ENCODE assay signal across 7 mouse cellular contexts in the genomic region with DNA sequence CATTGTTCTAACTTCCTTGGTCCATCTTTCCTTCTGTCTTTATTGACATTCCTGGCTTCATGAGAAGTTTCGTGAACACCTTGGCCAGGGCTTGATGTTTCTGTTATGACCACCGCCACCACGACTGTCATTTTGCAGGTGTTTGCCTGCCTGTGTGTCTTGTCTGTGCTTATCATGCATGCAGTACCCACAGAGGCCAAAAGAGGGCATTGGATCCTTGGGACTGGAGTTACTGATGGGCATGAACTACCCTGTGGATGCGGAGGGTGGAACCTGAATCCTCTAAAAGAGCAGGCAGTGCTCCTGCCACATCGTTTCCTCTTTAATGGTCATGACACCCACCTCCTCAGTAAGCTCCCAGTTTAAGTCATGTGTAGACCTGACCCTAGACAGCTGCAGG. TPM values are rescaled to one million over a fixed set of nuclear protein-coding genes. Genes with fewer than 3 reads are reported as not detected.
DNase-seq lines count a peak whose midpoint lies in the region; ATAC-seq and TF ChIP-seq lines count a peak whose summit lies in the region.

No protein-coding gene starts in this region.

- intact Hi-C loops in gastrocnemius, postnatal 14 days (cut with DNase I; ENCODE audit: low total_unique reads), result no loop called here

- H3K9ac ChIP-seq in liver, embryonic 11.5 days (ENCODE audit: low read depth, low read length), result no peak overlapping the region
- H3K9ac ChIP-seq in lung, postnatal 0 days (replicated peaks; ENCODE audit: low read depth), result no peak overlapping the region

- peak; percentile 72 for DNase-seq in liver
- no peak for DNase-seq in liver, embryonic 11.5 days (ENCODE audit: low spot score)
- DNase-seq in NIH3T3 (ENCODE audit: low read depth), result peak; percentile 67
- DNase-seq in c-Kit-positive CD71-negative TER-119-negative erythroid progenitor cells, embryonic 14.5 days (ENCODE audit: low read depth), result peak; percentile 59
- peak; percentile 51 for DNase-seq in gastrocnemius, postnatal 14 days
- DNase-seq in lung, postnatal 0 days (ENCODE audit: low spot score), result no peak
- peak; percentile 60 for DNase-seq in thymus, adult 2 months

- H3K4me2 ChIP-seq in liver, embryonic 11.5 days, result no peak overlapping the region
- H3K4me2 ChIP-seq in lung, postnatal 0 days (replicated peaks; ENCODE audit: low read depth, low read length), result no peak overlapping the region

- TF ChIP-seq CTCF in lung, postnatal 0 days (IDR thresholded peaks at IDR 0.05), result peak; percentile 76
- no peak for TF ChIP-seq CTCF in thymus, adult 2 months (IDR thresholded peaks at IDR 0.05; ENCODE audit: borderline replicate concordance, control insufficient read depth, extremely low read depth, insufficient read depth, low read length, poor library complexity)

- H3K9me3 ChIP-seq in liver, embryonic 11.5 days (ENCODE audit: control insufficient read depth, low read length), result no peaks in the 10 kb centered on the region
- H3K9me3 ChIP-seq in lung, postnatal 0 days (ENCODE audit: low read length), result no peaks in the 10 kb centered on the region

- no peak for TF ChIP-seq POLR2A in thymus, adult 2 months (IDR thresholded peaks at IDR 0.05; ENCODE audit: control insufficient read depth, extremely low read depth, insufficient read depth, low read length, poor library complexity)

- H3K27me3 ChIP-seq in liver, embryonic 11.5 days (replicated peaks; ENCODE audit: control insufficient read depth, insufficient read depth, low read length), result no peaks in the 10 kb centered on the region
- H3K27me3 ChIP-seq in lung, postnatal 0 days (replicated peaks; ENCODE audit: insufficient read depth, low read length), result no peaks in the 10 kb centered on the region
- H3K27me3 ChIP-seq in thymus, adult 2 months (ENCODE audit: control insufficient read depth, insufficient read depth, low read length), result no peaks in the 10 kb centered on the region

- TF ChIP-seq EP300 in lung, postnatal 0 days (IDR thresholded peaks at IDR 0.05), result no peak

- peaks cover 8% of the 10 kb centered on the region; the same call in 1 of the 2 replicates for H3K36me3 ChIP-seq in liver, embryonic 11.5 days (ENCODE audit: control insufficient read depth, insufficient read depth, low read length)
- no peaks in the 10 kb centered on the region for H3K36me3 ChIP-seq in lung, postnatal 0 days (ENCODE audit: insufficient read depth, low read length)
- no peaks in the 10 kb centered on the region for H3K36me3 ChIP-seq in thymus, adult 2 months (ENCODE audit: control insufficient read depth, insufficient read depth, low read length)

- 73% methylated on average over 5 of the region's 5 CpGs for WGBS in liver, embryonic 11.5 days
- 78% methylated on average over 5 of the region's 5 CpGs for WGBS in lung, postnatal 0 days
- WGBS in thymus, adult 2 months, result 71% methylated on average over 5 of the region's 5 CpGs

- no peak overlapping the region for H3K27ac ChIP-seq in liver, embryonic 11.5 days (ENCODE audit: low read depth, low read length)
- no peak overlapping the region for H3K27ac ChIP-seq in lung, postnatal 0 days (ENCODE audit: low read length)
- no peak overlapping the region for H3K27ac ChIP-seq in thymus, adult 2 months (ENCODE audit: control insufficient read depth, insufficient read depth, low read length)

- H3K4me1 ChIP-seq in liver, embryonic 11.5 days (replicated peaks; ENCODE audit: control insufficient read depth, insufficient read depth, low read length), result peaks cover 17% of the 10 kb centered on the region
- no peaks in the 10 kb centered on the region for H3K4me1 ChIP-seq in lung, postnatal 0 days (ENCODE audit: insufficient read depth, low read depth, low read length)
- H3K4me1 ChIP-seq in thymus, adult 2 months (replicated peaks; ENCODE audit: control insufficient read depth, insufficient read depth, low read length), result peaks cover 5% of the 10 kb centered on the region

- no peak overlapping the region for H3K4me3 ChIP-seq in liver, embryonic 11.5 days (ENCODE audit: low read depth, low read length)
- H3K4me3 ChIP-seq in lung, postnatal 0 days (ENCODE audit: low read depth, low read length), result no peak overlapping the region
- H3K4me3 ChIP-seq in thymus, adult 2 months (ENCODE audit: control insufficient read depth, insufficient read depth, low read length), result no peak overlapping the region

- ATAC-seq in liver, embryonic 11.5 days (replicated peaks; ENCODE audit: low FRiP score), result no peak
- ATAC-seq in lung, postnatal 0 days, result no peak

RNA-seq across cellular contexts. Expression of gene Tsen2, which starts 1.8 kb away (rescaled TPM):
- 33.1 and 36.8 TPM in 2 replicates for polyA plus RNA-seq in liver, embryonic 11.5 days (2014; fragmentation: Nextera tagmentation; extraction: Ambion mirVana)
- 1 to 10 TPM; 6.0 to 7.4 TPM for total RNA-seq in gastrocnemius, postnatal 14 days (2021)
- 8.7 and 9.6 TPM in 2 replicates for polyA plus RNA-seq in lung, postnatal 0 days (2015; fragmentation: Nextera tagmentation; extraction: Ambion mirVana)
- 4.6 and 5.4 TPM in 2 replicates for polyA plus RNA-seq in thymus, adult 2 months (2012; rRNA removed)

RNA-seq across cellular contexts. Expression of gene Mkrn2os, which starts 46.1 kb away (rescaled TPM):
- polyA plus RNA-seq in liver, embryonic 11.5 days (2014; fragmentation: Nextera tagmentation; extraction: Ambion mirVana), result 5.6 and 6.3 TPM in 2 replicates
- total RNA-seq in gastrocnemius, postnatal 14 days (2021), result under 1 TPM; 0.14 to 0.22 TPM
- polyA plus RNA-seq in lung, postnatal 0 days (2015; fragmentation: Nextera tagmentation; extraction: Ambion mirVana), result 0.46 and 0.58 TPM in 2 replicates
- 3.0 TPM in 2 replicates for polyA plus RNA-seq in thymus, adult 2 months (2012; rRNA removed)

RNA-seq across cellular contexts. Expression of gene Mkrn2, which starts 55.4 kb away (rescaled TPM):
- polyA plus RNA-seq in liver, embryonic 11.5 days (2014; fragmentation: Nextera tagmentation; extraction: Ambion mirVana), result 21.5 and 25.1 TPM in 2 replicates
- total RNA-seq in gastrocnemius, postnatal 14 days (2021), result 10 to 100 TPM; 35.0 to 40.4 TPM
- 18.8 and 21.3 TPM in 2 replicates for polyA plus RNA-seq in lung, postnatal 0 days (2015; fragmentation: Nextera tagmentation; extraction: Ambion mirVana)
- polyA plus RNA-seq in thymus, adult 2 months (2012; rRNA removed), result 158 and 166 TPM in 2 replicates

Comparison
In these comparisons a context has a peak if more than half of its experiments do, and no peak if none do; other contexts are left out.
1. DNase-seq: peak in liver (single experiment), NIH3T3 (single experiment), c-Kit-positive CD71-negative TER-119-negative erythroid progenitor cells, embryonic 14.5 days (single experiment), gastrocnemius, postnatal 14 days (single experiment) and thymus, adult 2 months (single experiment); none in liver, embryonic 11.5 days (single experiment) and lung, postnatal 0 days (single experiment).